ENCODE assay signal across 9 mouse cellular contexts in genomic region chr3:57295631-57296030, GRCm38 (mm10). TPM values are rescaled to one million over a fixed set of nuclear protein-coding genes. Genes with fewer than 3 reads are reported as not detected.
A peak's percentile ranks its signal among the peaks of the same experiment; 100 is the strongest.
DNase-seq lines count a peak whose midpoint lies in the region; ATAC-seq lines count a peak whose summit lies in the region.
"Had no signal": no experiment of that assay in that cellular context is flagged by ENCODE, and none has a peak within 500 bp of the region (broad histone marks: within the 10 kb centered on the region; RNA-seq: fewer than 3 reads in every experiment).

No protein-coding gene starts in this region.

- no peaks in the 10 kb centered on the region for H3K27me3 ChIP-seq in heart, embryonic 15.5 days
- no peaks in the 10 kb centered on the region for H3K27me3 ChIP-seq in lung, embryonic 15.5 days
- H3K27me3 ChIP-seq in embryonic facial prominence, embryonic 15.5 days: no peaks in the 10 kb centered on the region
- no peaks in the 10 kb centered on the region for H3K27me3 ChIP-seq in stomach, embryonic 14.5 days (ENCODE audit: control insufficient read depth, insufficient read depth, low read length)

- peaks cover 8% of the 10 kb centered on the region for H3K4me1 ChIP-seq in heart, embryonic 15.5 days (replicated peaks)
- H3K4me1 ChIP-seq in lung, embryonic 15.5 days: peaks cover 9% of the 10 kb centered on the region
- H3K4me1 ChIP-seq in embryonic facial prominence, embryonic 15.5 days: peaks cover 10% of the 10 kb centered on the region
- H3K4me1 ChIP-seq in stomach, embryonic 14.5 days (ENCODE audit: control insufficient read depth, insufficient read depth, low read length): peaks cover 12% of the 10 kb centered on the region; the same call in 1 of the 2 replicates

- H3K4me3 ChIP-seq in heart, embryonic 15.5 days: no peak overlapping the region
- no peak overlapping the region for H3K4me3 ChIP-seq in lung, embryonic 15.5 days
- H3K4me3 ChIP-seq in embryonic facial prominence, embryonic 15.5 days (replicated peaks): no peak overlapping the region
- H3K4me3 ChIP-seq in stomach, embryonic 14.5 days (ENCODE audit: low read depth, low read length): no peak overlapping the region

- H3K9ac ChIP-seq in heart, embryonic 15.5 days: no peak overlapping the region
- H3K9ac ChIP-seq in lung, embryonic 15.5 days: no peak overlapping the region
- H3K9ac ChIP-seq in embryonic facial prominence, embryonic 15.5 days: no peak overlapping the region
- H3K9ac ChIP-seq in stomach, embryonic 14.5 days (replicated peaks; ENCODE audit: low read depth, low read length): no peak overlapping the region
- H3K9ac ChIP-seq: liver, postnatal 0 days had no signal

- no peaks in the 10 kb centered on the region for H3K9me3 ChIP-seq in heart, embryonic 15.5 days (replicated peaks)
- no peaks in the 10 kb centered on the region for H3K9me3 ChIP-seq in lung, embryonic 15.5 days
- H3K9me3 ChIP-seq in embryonic facial prominence, embryonic 15.5 days (replicated peaks): no peaks in the 10 kb centered on the region
- H3K9me3 ChIP-seq in stomach, embryonic 14.5 days (ENCODE audit: control insufficient read depth, low read depth, low read length): no peaks in the 10 kb centered on the region

- no peak for ATAC-seq in heart, embryonic 15.5 days (replicated peaks; ENCODE audit: insufficient number of reproducible peaks, insufficient read depth, low FRiP score, low read depth)
- ATAC-seq in lung, embryonic 15.5 days (ENCODE audit: borderline replicate concordance, extremely low read depth, low FRiP score, low TSS enrichment): peak; percentile 19; the same call in 1 of the 2 replicates
- ATAC-seq in embryonic facial prominence, embryonic 15.5 days (ENCODE audit: insufficient number of reproducible peaks, low FRiP score, low TSS enrichment, low read depth): no peak
- ATAC-seq in stomach, embryonic 14.5 days (ENCODE audit: insufficient number of reproducible peaks, insufficient read depth, low FRiP score, low read depth): no peak

- H3K27ac ChIP-seq in heart, embryonic 15.5 days: peak overlapping the region; percentile 88
- H3K27ac ChIP-seq in lung, embryonic 15.5 days: peak overlapping the region; percentile 54
- peak overlapping the region; percentile 67; the same call in 1 of the 2 replicates for H3K27ac ChIP-seq in embryonic facial prominence, embryonic 15.5 days (replicated peaks)
- peak overlapping the region; percentile 66; the same call in 1 of the 2 replicates for H3K27ac ChIP-seq in stomach, embryonic 14.5 days (ENCODE audit: low read length)

- H3K36me3 ChIP-seq in heart, embryonic 15.5 days: no peaks in the 10 kb centered on the region
- no peaks in the 10 kb centered on the region for H3K36me3 ChIP-seq in lung, embryonic 15.5 days
- no peaks in the 10 kb centered on the region for H3K36me3 ChIP-seq in embryonic facial prominence, embryonic 15.5 days
- H3K36me3 ChIP-seq in stomach, embryonic 14.5 days (ENCODE audit: control insufficient read depth, insufficient read depth, low read length): no peaks in the 10 kb centered on the region

- peak overlapping the region; percentile 45 for H3K4me2 ChIP-seq in heart, embryonic 15.5 days
- 0 out of 2 replicates have a peak overlapping the region, but pooled peaks have one; percentile 31 for H3K4me2 ChIP-seq in lung, embryonic 15.5 days
- H3K4me2 ChIP-seq in embryonic facial prominence, embryonic 15.5 days (replicated peaks): no peak overlapping the region
- H3K4me2 ChIP-seq in stomach, embryonic 14.5 days (replicated peaks; ENCODE audit: low read depth, low read length): no peak overlapping the region

- 62% methylated on average over 4 of the region's 4 CpGs for WGBS in heart, embryonic 15.5 days
- WGBS in lung, embryonic 15.5 days: 51% methylated on average over 4 of the region's 4 CpGs
- 74% methylated on average over 4 of the region's 4 CpGs for WGBS in embryonic facial prominence, embryonic 15.5 days
- 69% methylated on average over 4 of the region's 4 CpGs for WGBS in stomach, embryonic 14.5 days

- DNase-seq in heart, adult 8-10 months (ENCODE audit: low spot score): no peak
- DNase-seq in lung, postnatal 25 days (ENCODE audit: low spot score): no peak
- DNase-seq in cerebellum, adult 8-10 months: no peak
- DNase-seq: liver, postnatal 0 days; thymus, postnatal 14 days had no signal

RNA-seq across cellular contexts. Expression of gene Tm4sf1, which starts 6.2 kb away (rescaled TPM):
- 297 and 303 TPM in 2 replicates for polyA plus RNA-seq in heart, embryonic 15.5 days (2015; fragmentation: Nextera tagmentation; extraction: Ambion mirVana)
- total RNA-seq in heart, adult 8-10 months (2022): 10 to 100 TPM; 68.2 to 83.8 (median 76.8) TPM
- 96.9 and 100.0 TPM in 2 replicates for polyA plus RNA-seq in lung, embryonic 15.5 days (2015; fragmentation: Nextera tagmentation; extraction: Ambion mirVana)
- 79.8 and 83.1 TPM in 2 replicates for polyA plus RNA-seq in embryonic facial prominence, embryonic 15.5 days (2015; fragmentation: Nextera tagmentation; extraction: Ambion mirVana)
- 46.2 and 55.1 TPM in 2 replicates for polyA plus RNA-seq in stomach, embryonic 14.5 days (2014; fragmentation: Nextera tagmentation; extraction: Ambion mirVana)

Comparison
In these comparisons a context has a peak if more than half of its experiments do, and no peak if none do; other contexts are left out.
1. H3K4me2 ChIP-seq: peak in heart, embryonic 15.5 days (single experiment) and lung, embryonic 15.5 days (single experiment); none in embryonic facial prominence, embryonic 15.5 days (single experiment) and stomach, embryonic 14.5 days (single experiment).
2. Peak in every context shown above with its lines, with median percentiles within 50 percentile points of each other: H3K27ac ChIP-seq.